Mouse (Mus musculus) induced T-regulatory cell, adult 2 months (primary cell): ENCODE measurements around the gene Nkd1.

Source experiments
- DNase-seq: peaks from one replicate; pipeline ENCODE4 v3.0.0-alpha.2; 2012; ENCODE audit warnings: low read depth

The Nkd1 gene

GRCm38 (mm10) chr8:88576351-88577142 lies 55.4 kb downstream of the Nkd1 start:
- DNase-seq, result no peak

GRCm38 (mm10) chr8:88577666-88578065 lies 56.5 kb downstream of the Nkd1 start:
- DNase-seq, result no peak

- DNase-seq, result no peak
Measured at GRCm38 (mm10) chr8:88578413-88579175, 57.4 kb downstream of the Nkd1 start.

- DNase-seq, result no peak
Measured at GRCm38 (mm10) chr8:88579246-88579645, 58.1 kb downstream of the Nkd1 start.

- DNase-seq, result no peak
Measured at GRCm38 (mm10) chr8:88579668-88580330, 58.6 kb downstream of the Nkd1 start.

- no peak for DNase-seq
Measured at GRCm38 (mm10) chr8:88580785-88581184, 59.6 kb downstream of the Nkd1 start.

GRCm38 (mm10) chr8:88583863-88584262 lies 62.7 kb downstream of the Nkd1 start:
- DNase-seq, result no peak

- DNase-seq, result no peak
Measured at GRCm38 (mm10) chr8:88588205-88588889, 67.2 kb downstream of the Nkd1 start.

GRCm38 (mm10) chr8:88590226-88590625 lies 69.1 kb downstream of the Nkd1 start:
- DNase-seq, result no peak

- no peak for DNase-seq
Measured at GRCm38 (mm10) chr8:88593947-88594346, 72.8 kb downstream of the Nkd1 start.

- no peak for DNase-seq
Measured at GRCm38 (mm10) chr8:88596042-88596441, 74.9 kb downstream of the Nkd1 start.

GRCm38 (mm10) chr8:88598578-88598977 lies 77.4 kb downstream of the Nkd1 start:
- no peak for DNase-seq

GRCm38 (mm10) chr8:88599491-88599890 lies 78.3 kb downstream of the Nkd1 start:
- DNase-seq, result no peak

- DNase-seq, result no peak
Measured at GRCm38 (mm10) chr8:88603446-88603989, 82.4 kb downstream of the Nkd1 start.

- peak; percentile 61 for DNase-seq
Measured at GRCm38 (mm10) chr8:88604065-88605038, 83.2 kb downstream of the Nkd1 start.

GRCm38 (mm10) chr8:88605361-88606040 lies 84.3 kb downstream of the Nkd1 start:
- DNase-seq, result no peak

- no peak for DNase-seq
Measured at GRCm38 (mm10) chr8:88609036-88609435, 87.9 kb downstream of the Nkd1 start.

GRCm38 (mm10) chr8:88610271-88610670 lies 89.1 kb downstream of the Nkd1 start:
- no peak for DNase-seq

- no peak for DNase-seq
Measured at GRCm38 (mm10) chr8:88614981-88615380, 93.8 kb downstream of the Nkd1 start.

GRCm38 (mm10) chr8:88618612-88619011 lies 97.5 kb downstream of the Nkd1 start:
- peak; percentile 53 for DNase-seq
